Comparison of ENCODE assay signal across 10 mouse cellular contexts in the genomic region with DNA sequence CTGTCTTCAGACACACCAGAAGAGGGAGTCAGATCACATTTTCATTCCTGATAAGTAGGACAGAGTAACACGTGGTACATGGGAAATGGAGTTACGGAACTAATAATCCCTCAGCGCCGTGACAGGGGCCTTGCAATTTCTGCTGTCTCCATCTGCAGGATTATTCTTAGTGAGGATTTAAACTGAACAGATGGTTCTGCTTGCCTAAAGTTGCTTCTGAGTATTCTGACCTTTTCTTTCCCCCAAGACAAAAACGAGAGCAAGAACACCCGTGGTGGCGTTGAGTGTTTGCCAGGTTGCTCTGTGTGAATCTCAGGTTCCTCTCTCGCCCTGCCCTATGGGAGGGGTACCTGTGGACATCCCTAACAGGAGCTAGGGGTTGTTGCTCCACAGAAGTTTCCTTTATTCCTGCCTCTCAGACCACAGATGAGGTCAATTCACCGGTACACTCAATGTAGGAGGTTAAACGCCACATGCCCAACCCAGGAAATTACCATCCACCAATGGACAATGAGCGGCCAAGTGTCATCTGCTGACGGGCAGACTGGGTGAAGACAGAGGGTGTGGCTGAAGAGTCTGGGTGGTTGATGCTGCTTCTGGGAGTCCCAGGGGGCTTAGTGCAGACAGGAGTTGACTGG. TPM values are rescaled to one million over a fixed set of nuclear protein-coding genes. Genes with fewer than 3 reads are reported as not detected.
DNase-seq lines count a peak whose midpoint lies in the region; ATAC-seq lines count a peak whose summit lies in the region.
"Had no signal": no experiment of that assay in that cellular context is flagged by ENCODE, and none has a peak within 500 bp of the region (broad histone marks: within the 10 kb centered on the region; RNA-seq: fewer than 3 reads in every experiment).

No protein-coding gene starts in this region.

- no peak for DNase-seq in frontal cortex, postnatal 36 days (ENCODE audit: low spot score in 2 of 2)
- peak; percentile 42 for DNase-seq in MN1 (ENCODE audit: low spot score)
- DNase-seq in cerebellum, postnatal 10 days = peak; percentile 66 to 69
- DNase-seq in natural killer cell, adult 2 months (ENCODE audit: low spot score in 2 of 2) = peak; percentile 32 to 68
- no peak for DNase-seq in gastrocnemius, adult 18-20 months (ENCODE audit: low spot score)
- DNase-seq in kidney, adult 9 months = no peak
- DNase-seq: lung, postnatal 14 days had no signal

- peak; percentile 44 for ATAC-seq in frontal cortex, adult (ENCODE audit: low TSS enrichment)
- ATAC-seq in erythroid progenitor cell, adult 5-6 weeks (replicated peaks; ENCODE audit: low FRiP score, poor library complexity, severe bottlenecking) = no peak
- ATAC-seq: forebrain, embryonic 15.5 days had no signal

RNA-seq across cellular contexts. Expression of gene Purb, which starts 21.7 kb away (rescaled TPM):
- 10 to 100 TPM; 19.0 to 21.1 TPM for total RNA-seq in gastrocnemius, adult 18-20 months (2021)
- 40.7 and 50.7 TPM in 2 replicates for total RNA-seq in erythroid progenitor cell, adult 5-6 weeks (2015; ENCODE audit: low replicate concordance)
- 41.3 and 43.5 TPM in 2 replicates for total RNA-seq in erythroid progenitor cell, adult 5-6 weeks (2017; ENCODE audit: low replicate concordance)

RNA-seq across cellular contexts. Expression of gene Myo1g, which starts 23.3 kb away (rescaled TPM):
- total RNA-seq in gastrocnemius, adult 18-20 months (2021) = under 1 TPM; 0.45 to 0.80 TPM
- total RNA-seq in erythroid progenitor cell, adult 5-6 weeks (2015; ENCODE audit: low replicate concordance) = 6.3 and 16.6 TPM in 2 replicates
- 6.3 and 14.6 TPM in 2 replicates for total RNA-seq in erythroid progenitor cell, adult 5-6 weeks (2017; ENCODE audit: low replicate concordance)

RNA-seq across cellular contexts. Expression of gene Ccm2, which starts 49.3 kb away (rescaled TPM):
- total RNA-seq in gastrocnemius, adult 18-20 months (2021) = 10 to 100 TPM; 21.9 to 26.8 TPM
- total RNA-seq in erythroid progenitor cell, adult 5-6 weeks (2015; ENCODE audit: low replicate concordance) = 18.7 and 30.6 TPM in 2 replicates
- total RNA-seq in erythroid progenitor cell, adult 5-6 weeks (2017; ENCODE audit: low replicate concordance) = 9.8 and 31.8 TPM in 2 replicates

RNA-seq across cellular contexts. Expression of gene H2afv, which starts 53.2 kb away (rescaled TPM):
- 10 to 100 TPM; 61.3 to 63.7 TPM for total RNA-seq in gastrocnemius, adult 18-20 months (2021)
- 180 and 209 TPM in 2 replicates for total RNA-seq in erythroid progenitor cell, adult 5-6 weeks (2015; ENCODE audit: low replicate concordance)
- total RNA-seq in erythroid progenitor cell, adult 5-6 weeks (2017; ENCODE audit: low replicate concordance) = 100 and 160 TPM in 2 replicates

Comparison
In these comparisons a context has a peak if more than half of its experiments do, and no peak if none do; other contexts are left out.
1. DNase-seq: peak in MN1 (single experiment), cerebellum, postnatal 10 days (2 of 2) and natural killer cell, adult 2 months (2 of 2); none in frontal cortex, postnatal 36 days (0 of 2), gastrocnemius, adult 18-20 months (single experiment) and kidney, adult 9 months (single experiment).
2. RNA of gene Myo1g, which starts 23.3 kb away (total RNA-seq): 6.3 to 16.6 TPM in erythroid progenitor cell, adult 5-6 weeks; 0.45 to 0.80 TPM in gastrocnemius, adult 18-20 months; every median in the first group is over 4 times any median in the second.